Mouse (Mus musculus) testis, adult 2 months (tissue): ENCODE data around the gene Slc26a5. TPM values are rescaled to one million over a fixed set of nuclear protein-coding genes. Genes with fewer than 3 reads are reported as not detected.

Source experiments
- H3K27ac ChIP-seq: fragments of 200-500 bp; 2 replicates; pipeline ENCODE4 v1.5.1; 2012; ENCODE audit warnings: low read depth, low read length; ENCODE audit not compliant: control insufficient read depth, insufficient read depth
- H3K27me3 ChIP-seq: fragments of 200-500 bp; 2 replicates; pipeline ENCODE4 v1.6.1; 2012; ENCODE audit warnings: mild to moderate bottlenecking, low read length, moderate library complexity; ENCODE audit not compliant: control insufficient read depth, insufficient read depth
- H3K36me3 ChIP-seq: fragments of 200-500 bp; 2 replicates; pipeline ENCODE4 v1.6.1; 2012; ENCODE audit warnings: mild to moderate bottlenecking, low read length; ENCODE audit not compliant: control insufficient read depth, insufficient read depth
- H3K4me1 ChIP-seq: fragments of 200-500 bp; 2 replicates; pipeline ENCODE4 v1.6.1; 2012; ENCODE audit warnings: low read length; ENCODE audit not compliant: control insufficient read depth, insufficient read depth
- H3K4me3 ChIP-seq: fragments of 200-500 bp; 2 replicates; pipeline ENCODE4 v1.5.1; 2012; ENCODE audit warnings: low read depth, mild to moderate bottlenecking, low read length, moderate library complexity, mixed read lengths; ENCODE audit not compliant: control insufficient read depth
- CTCF ChIP-seq: fragments of 200-500 bp; IDR thresholded peaks from 2 replicates; pipeline ENCODE4 v1.5.1; 2012; ENCODE audit warnings: low read depth, mild to moderate bottlenecking, inconsistent platforms, low read length, moderate library complexity; ENCODE audit not compliant: control insufficient read depth, insufficient read depth, insufficient replicate concordance
- POLR2A ChIP-seq: fragments of 200-500 bp; IDR thresholded peaks from 2 replicates; pipeline ENCODE4 v1.6.1; 2012; ENCODE audit warnings: low read depth, mild to moderate bottlenecking, inconsistent platforms, low read length, moderate library complexity; ENCODE audit not compliant: control insufficient read depth
- polyA plus RNA-seq: library from polyadenylated mRNA; depleted of rRNA; stranded (reverse); fragments of >200 nt; gene quantifications from 2 replicates; pipeline ENCODE4 v1.2.3, GENCODE M21; 2012

Slc26a5 gene
- polyA plus RNA-seq, 1 experiment, result not detected

- H3K27ac ChIP-seq, result no peak overlapping the region
- TF ChIP-seq POLR2A (no peak), CTCF (no peak)
- H3K27me3 ChIP-seq, result no peaks in the 10 kb centered on the region
- no peaks in the 10 kb centered on the region; the same call in 1 of the 2 replicates for H3K4me1 ChIP-seq
- H3K4me3 ChIP-seq, result no peak overlapping the region
- H3K36me3 ChIP-seq, result no peaks in the 10 kb centered on the region
Observed at GRCm38 (mm10) chr5:21810924-21811323, 54.5 kb downstream of the Slc26a5 start.

GRCm38 (mm10) chr5:21804837-21805236 is 60.6 kb downstream of the Slc26a5 start:
- TF ChIP-seq POLR2A (no peak), CTCF (no peak)
- Histone ChIP-seq H3K4me3 (no peak overlapping the region), H3K27me3 (no peaks in the 10 kb centered on the region), H3K36me3 (no peaks in the 10 kb centered on the region), H3K4me1 (no peaks in the 10 kb centered on the region), H3K27ac (no peak overlapping the region)

GRCm38 (mm10) chr5:21803691-21804188 is 61.7 kb downstream of the Slc26a5 start:
- TF ChIP-seq CTCF (no peak), POLR2A (no peak)
- Histone ChIP-seq H3K4me1 (no peaks in the 10 kb centered on the region), H3K27ac (no peak overlapping the region), H3K4me3 (no peak overlapping the region), H3K36me3 (peaks cover 1% of the 10 kb centered on the region; the same call in 1 of the 2 replicates), H3K27me3 (no peaks in the 10 kb centered on the region)

DNA sequence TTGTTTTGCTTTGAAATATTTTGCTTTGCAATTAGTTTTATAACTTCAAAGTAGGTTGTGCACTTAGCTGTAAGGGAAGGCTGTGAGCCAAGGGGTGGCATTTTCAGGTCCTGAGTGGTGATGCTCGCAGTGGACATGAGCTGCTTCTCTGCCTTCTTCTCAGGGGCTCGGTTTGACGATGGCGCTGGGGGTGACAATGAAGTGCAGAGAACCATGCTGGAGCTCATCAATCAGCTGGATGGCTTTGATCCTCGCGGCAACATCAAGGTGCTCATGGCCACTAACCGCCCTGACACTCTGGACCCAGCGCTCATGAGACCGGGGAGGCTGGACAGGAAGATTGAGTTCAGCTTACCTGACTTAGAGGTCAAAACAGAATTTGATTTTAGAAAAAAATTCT is 62.5 kb downstream of the Slc26a5 start:
- Histone ChIP-seq H3K4me1 (no peaks in the 10 kb centered on the region), H3K36me3 (peaks cover 1% of the 10 kb centered on the region; the same call in 1 of the 2 replicates), H3K27me3 (no peaks in the 10 kb centered on the region), H3K4me3 (no peak overlapping the region), H3K27ac (no peak overlapping the region)
- TF ChIP-seq POLR2A (no peak), CTCF (no peak)

DNA sequence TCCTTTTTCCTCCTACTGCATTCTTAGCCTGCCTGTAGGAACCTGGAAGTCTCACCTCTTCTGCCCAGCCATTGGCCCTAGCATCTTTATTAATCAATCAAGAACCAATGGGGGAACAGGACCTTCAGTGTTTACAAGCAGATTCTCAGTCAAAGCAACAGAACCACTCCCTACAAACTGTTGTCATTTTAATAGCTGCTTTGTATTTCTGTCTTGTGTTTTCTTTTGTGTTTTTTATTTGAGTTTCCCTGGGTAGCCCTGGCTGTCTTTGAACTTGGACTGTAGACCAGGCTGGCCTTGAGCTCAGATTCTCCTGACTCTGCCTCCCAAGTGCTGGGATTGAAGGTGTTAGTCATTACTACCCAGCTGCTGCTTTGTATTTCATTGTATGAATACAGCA is 73.2 kb downstream of the Slc26a5 start:
- H3K36me3 ChIP-seq, result peaks cover 2% of the 10 kb centered on the region

DNA sequence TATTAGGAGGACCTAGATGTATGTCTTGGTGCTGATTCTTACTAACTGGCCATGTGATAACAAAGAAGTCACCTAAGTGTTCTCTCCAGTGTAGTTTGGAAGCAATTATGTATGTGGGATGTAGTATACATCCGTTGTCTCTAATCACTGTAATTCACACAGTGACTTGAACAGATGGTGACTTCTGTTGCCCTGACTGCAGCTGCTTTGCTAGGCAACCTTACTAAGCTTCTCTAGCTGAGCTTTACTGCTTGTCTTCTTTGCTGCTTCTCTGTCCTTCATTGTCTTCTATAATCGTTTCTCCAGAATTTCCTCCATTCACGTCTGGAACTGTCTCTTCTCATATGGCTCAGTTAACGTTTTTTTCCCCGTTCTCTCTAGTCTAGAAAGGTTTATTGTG is 76.3 kb downstream of the Slc26a5 start:
- TF ChIP-seq POLR2A (no peak), CTCF (no peak)
- no peaks in the 10 kb centered on the region for H3K27me3 ChIP-seq
- H3K36me3 ChIP-seq, result no peaks in the 10 kb centered on the region; the same call in 1 of the 2 replicates
- 0 out of 2 replicates have a peak, but pooled peaks cover under 1% of the 10 kb centered on the region for H3K4me1 ChIP-seq
- H3K27ac ChIP-seq, result no peak overlapping the region; the same call in 1 of the 2 replicates
- H3K4me3 ChIP-seq, result peak overlapping the region; percentile 66; the same call in 1 of the 2 replicates

More for the DNA sequence above, 73.2 kb downstream of the Slc26a5 start:
- no peak overlapping the region for H3K27ac ChIP-seq
- no peaks in the 10 kb centered on the region for H3K27me3 ChIP-seq
- H3K4me1 ChIP-seq, result no peaks in the 10 kb centered on the region
- TF ChIP-seq POLR2A (no peak), CTCF (no peak)
- no peak overlapping the region for H3K4me3 ChIP-seq

DNA sequence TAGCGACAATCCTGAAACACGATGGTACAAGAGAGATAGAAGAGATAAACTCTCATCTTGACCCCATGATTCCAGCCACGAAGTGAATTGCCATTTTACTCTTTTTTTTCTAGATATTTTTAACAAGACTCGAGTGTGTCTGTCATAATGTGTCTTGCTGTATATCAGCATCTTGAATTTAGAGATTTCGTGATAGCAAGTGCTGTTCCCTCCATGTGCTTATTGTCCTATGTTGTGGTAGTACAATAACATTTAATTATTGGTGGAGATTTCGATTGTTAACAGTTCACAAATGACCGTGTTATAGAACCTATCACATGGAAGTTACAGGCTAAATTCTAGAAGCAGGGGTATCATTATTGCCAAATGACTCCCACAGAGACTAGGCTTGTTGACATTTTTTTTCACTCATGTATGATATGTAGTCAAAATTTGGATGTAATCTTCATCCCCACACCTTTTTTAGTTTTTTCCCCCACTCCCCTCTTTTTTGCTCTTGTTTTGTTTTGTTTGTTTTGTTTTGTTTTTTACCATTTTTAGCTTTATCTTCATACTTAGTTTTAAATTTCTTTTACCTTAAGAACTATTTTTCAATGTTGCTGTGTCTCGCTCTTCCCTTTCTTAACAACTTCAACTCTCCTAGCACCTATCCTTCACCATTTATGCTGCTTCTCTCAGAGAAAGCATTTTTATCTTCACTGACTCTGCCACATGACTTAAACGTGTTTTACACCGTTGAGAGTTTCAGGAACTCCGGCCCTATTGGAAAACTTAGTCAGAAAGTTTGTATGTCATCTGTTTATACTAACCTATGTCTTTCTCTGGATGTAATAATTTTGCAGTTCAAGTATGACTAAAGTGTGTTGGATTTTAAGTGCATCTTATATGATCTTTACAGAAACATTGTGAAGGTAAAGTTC is 78.0 kb downstream of the Slc26a5 start:
- Histone ChIP-seq H3K27ac (peak overlapping the region; percentile 93), H3K36me3 (no peaks in the 10 kb centered on the region; the same call in none of the 2 replicates), H3K4me1 (0 out of 2 replicates have a peak, but pooled peaks cover 2% of the 10 kb centered on the region), H3K4me3 (peak overlapping the region; percentile 99), H3K27me3 (no peaks in the 10 kb centered on the region)
- TF ChIP-seq POLR2A, result no peak
- no peak for TF ChIP-seq CTCF
